ENCODE assay signal across 10 mouse cellular contexts in genomic region chr15:77822671-77823070, GRCm38 (mm10). TPM values are rescaled to one million over a fixed set of nuclear protein-coding genes. Genes with fewer than 3 reads are reported as not detected.
DNase-seq lines count a peak whose midpoint lies in the region; ATAC-seq and TF ChIP-seq lines count a peak whose summit lies in the region.
"Had no signal": no experiment of that assay in that cellular context is flagged by ENCODE, and none has a peak within 500 bp of the region (broad histone marks: within the 10 kb centered on the region; RNA-seq: fewer than 3 reads in every experiment).

No protein-coding gene starts in this region.

- no peaks in the 10 kb centered on the region for H3K9me3 ChIP-seq in heart, embryonic 10.5 days
- H3K9me3 ChIP-seq in lung, embryonic 15.5 days = no peaks in the 10 kb centered on the region
- no peaks in the 10 kb centered on the region for H3K9me3 ChIP-seq in limb, embryonic 14.5 days (ENCODE audit: control insufficient read depth, low read length)
- H3K9me3 ChIP-seq in stomach, embryonic 16.5 days (replicated peaks; ENCODE audit: control insufficient read depth, low read length) = no peaks in the 10 kb centered on the region

- WGBS in heart, embryonic 10.5 days = 29% methylated on average over 2 of the region's 2 CpGs
- WGBS in lung, embryonic 15.5 days = 58% methylated on average over 2 of the region's 2 CpGs
- WGBS in limb, embryonic 14.5 days = 60% methylated on average over 2 of the region's 2 CpGs
- WGBS in stomach, embryonic 16.5 days = 45% methylated on average over 2 of the region's 2 CpGs

- H3K27ac ChIP-seq in heart, embryonic 10.5 days = peak overlapping the region; percentile 86
- H3K27ac ChIP-seq in lung, embryonic 15.5 days = peak overlapping the region; percentile 93
- H3K27ac ChIP-seq in limb, embryonic 14.5 days (replicated peaks; ENCODE audit: low read depth, low read length) = peak overlapping the region; percentile 58; the same call in 1 of the 2 replicates
- peak overlapping the region; percentile 86 for H3K27ac ChIP-seq in stomach, embryonic 16.5 days (ENCODE audit: low read length)

- H3K27me3 ChIP-seq in heart, embryonic 10.5 days (ENCODE audit: insufficient read depth, poor library complexity, severe bottlenecking) = no peaks in the 10 kb centered on the region
- no peaks in the 10 kb centered on the region for H3K27me3 ChIP-seq in lung, embryonic 15.5 days
- no peaks in the 10 kb centered on the region for H3K27me3 ChIP-seq in limb, embryonic 14.5 days (ENCODE audit: control insufficient read depth, insufficient read depth, low read length)
- no peaks in the 10 kb centered on the region for H3K27me3 ChIP-seq in stomach, embryonic 16.5 days (ENCODE audit: control insufficient read depth, insufficient read depth, low read length)

- H3K4me3 ChIP-seq in heart, embryonic 10.5 days = 0 out of 2 replicates have a peak overlapping the region, but pooled peaks have one; percentile 5
- no peak overlapping the region for H3K4me3 ChIP-seq in lung, embryonic 15.5 days
- no peak overlapping the region for H3K4me3 ChIP-seq in limb, embryonic 14.5 days (replicated peaks; ENCODE audit: low read length)
- H3K4me3 ChIP-seq in stomach, embryonic 16.5 days (replicated peaks; ENCODE audit: low read length) = no peak overlapping the region

- no peak for DNase-seq in heart, embryonic 10.5 days (ENCODE audit: low spot score)
- DNase-seq in heart, adult 18-20 months = no peak
- no peak for DNase-seq in lung, postnatal 10 days
- no peak for DNase-seq in limb, embryonic 14.5 days (ENCODE audit: low spot score)
- DNase-seq in adrenal gland, postnatal 14 days = no peak
- DNase-seq in gastrocnemius, adult 8-10 months (ENCODE audit: low spot score in 2 of 2) = no peak
- DNase-seq: B cell, adult 2 months; gastrocnemius, postnatal 14 days had no signal

- H3K4me1 ChIP-seq in heart, embryonic 10.5 days = peaks cover 97% of the 10 kb centered on the region
- H3K4me1 ChIP-seq in lung, embryonic 15.5 days = peaks cover 93% of the 10 kb centered on the region
- H3K4me1 ChIP-seq in limb, embryonic 14.5 days (ENCODE audit: control insufficient read depth, insufficient read depth, low read length) = peaks cover 43% of the 10 kb centered on the region
- H3K4me1 ChIP-seq in stomach, embryonic 16.5 days (ENCODE audit: control insufficient read depth, insufficient read depth, low read length) = peaks cover 94% of the 10 kb centered on the region

- peaks cover 15% of the 10 kb centered on the region; the same call in 1 of the 2 replicates for H3K36me3 ChIP-seq in heart, embryonic 10.5 days
- no peaks in the 10 kb centered on the region for H3K36me3 ChIP-seq in lung, embryonic 15.5 days
- H3K36me3 ChIP-seq in limb, embryonic 14.5 days (ENCODE audit: control insufficient read depth, insufficient read depth, low read length) = no peaks in the 10 kb centered on the region
- no peaks in the 10 kb centered on the region for H3K36me3 ChIP-seq in stomach, embryonic 16.5 days (ENCODE audit: control insufficient read depth, insufficient read depth, low read length)

- TF ChIP-seq POLR2A in limb, embryonic 14.5 days (IDR thresholded peaks at IDR 0.05; ENCODE audit: borderline replicate concordance, extremely low read depth, insufficient read depth, insufficient read length) = no peak

- peak overlapping the region; percentile 26; the same call in 1 of the 2 replicates for H3K4me2 ChIP-seq in lung, embryonic 15.5 days
- no peak overlapping the region for H3K4me2 ChIP-seq in limb, embryonic 14.5 days (replicated peaks; ENCODE audit: low read depth, low read length, severe bottlenecking)
- peak overlapping the region; percentile 31 for H3K4me2 ChIP-seq in stomach, embryonic 16.5 days (ENCODE audit: low read depth, low read length)

- no peak for ATAC-seq in lung, embryonic 15.5 days (ENCODE audit: borderline replicate concordance, extremely low read depth, low FRiP score, low TSS enrichment)
- no peak for ATAC-seq in limb, embryonic 14.5 days (ENCODE audit: low FRiP score, low read depth)
- ATAC-seq in stomach, embryonic 16.5 days (ENCODE audit: insufficient read depth, low FRiP score) = no peak

- H3K9ac ChIP-seq in lung, embryonic 15.5 days = 0 out of 2 replicates have a peak overlapping the region, but pooled peaks have one; percentile 11
- H3K9ac ChIP-seq in limb, embryonic 14.5 days (ENCODE audit: low read depth, low read length, severe bottlenecking) = no peak overlapping the region
- peak overlapping the region; percentile 53 for H3K9ac ChIP-seq in stomach, embryonic 16.5 days (ENCODE audit: low read length)

RNA-seq across cellular contexts. Expression of gene Myh9, which starts 19.3 kb away (rescaled TPM):
- polyA plus RNA-seq in heart, embryonic 10.5 days (2016; fragmentation: Nextera tagmentation; extraction: Ambion mirVana) = 34.5 and 37.5 TPM in 2 replicates
- total RNA-seq in heart, adult 18-20 months (2021) = 100 to 1,000 TPM; 117 to 119 TPM
- 62.5 and 67.7 TPM in 2 replicates for polyA plus RNA-seq in lung, embryonic 15.5 days (2015; fragmentation: Nextera tagmentation; extraction: Ambion mirVana)
- polyA plus RNA-seq in limb, embryonic 14.5 days (2012; rRNA removed) = 38.7 and 46.7 TPM in 2 replicates
- polyA plus RNA-seq in limb, embryonic 14.5 days (2014; fragmentation: Nextera tagmentation; extraction: Ambion mirVana) = 53.2 and 54.6 TPM in 2 replicates
- polyA plus RNA-seq in stomach, embryonic 16.5 days (2015; fragmentation: Nextera tagmentation; extraction: Ambion mirVana) = 54.5 and 63.5 TPM in 2 replicates
- 280 and 301 TPM in 2 replicates for total RNA-seq in adrenal gland, postnatal 14 days (2021)
- 10 to 100 TPM; 33.4 to 51.3 (median 39.4) TPM for total RNA-seq in gastrocnemius, adult 8-10 months (2022)
